Mouse (Mus musculus) thymus, adult 18-20 months (tissue): ENCODE data around the gene Tmem200a.
A peak's percentile ranks its signal among the peaks of the same experiment; 100 is the strongest.

Experiments
- DNase-seq, 2 experiments: peaks; one replicate each; pipeline ENCODE4 v3.0.0; 2022; ENCODE audit warnings: mixed read lengths in 2 of 2

Gene Tmem200a

DNA sequence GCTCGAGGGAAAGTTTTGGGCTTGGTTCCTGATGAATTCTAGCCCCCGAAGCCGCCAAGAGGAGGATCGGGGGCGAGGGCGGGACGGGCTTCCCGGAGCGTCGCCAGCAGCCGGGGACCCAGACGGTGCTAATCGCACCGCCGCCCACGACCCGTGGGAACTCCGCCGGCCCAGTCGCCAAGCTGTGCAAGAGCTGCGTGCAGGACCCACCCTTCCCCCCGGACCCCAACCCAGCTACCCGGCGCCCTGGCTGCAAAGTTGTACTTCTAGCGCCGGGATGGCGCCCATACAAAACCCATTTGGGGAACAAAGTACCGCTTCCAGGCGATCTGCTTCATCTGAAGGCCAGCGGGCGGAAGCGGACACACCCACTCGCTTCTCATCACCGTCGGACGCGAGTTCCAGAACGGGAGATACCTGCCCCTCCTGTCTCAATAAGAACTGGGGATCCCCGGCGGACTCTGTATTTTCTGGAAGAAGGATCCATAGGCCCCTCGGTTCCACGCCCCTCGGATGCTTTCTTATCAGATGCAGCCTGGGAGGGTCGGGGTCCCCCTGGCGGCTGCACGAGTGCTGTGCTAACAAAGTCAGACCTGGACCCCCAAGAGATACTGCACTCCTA lies at the start of gene Tmem200a:
Gene Tmem200a (minus strand): TSS at position 532 of the 622 bp plus-strand sequence.
- peak in 1 of 2 experiments; percentile 2 for DNase-seq

DNA sequence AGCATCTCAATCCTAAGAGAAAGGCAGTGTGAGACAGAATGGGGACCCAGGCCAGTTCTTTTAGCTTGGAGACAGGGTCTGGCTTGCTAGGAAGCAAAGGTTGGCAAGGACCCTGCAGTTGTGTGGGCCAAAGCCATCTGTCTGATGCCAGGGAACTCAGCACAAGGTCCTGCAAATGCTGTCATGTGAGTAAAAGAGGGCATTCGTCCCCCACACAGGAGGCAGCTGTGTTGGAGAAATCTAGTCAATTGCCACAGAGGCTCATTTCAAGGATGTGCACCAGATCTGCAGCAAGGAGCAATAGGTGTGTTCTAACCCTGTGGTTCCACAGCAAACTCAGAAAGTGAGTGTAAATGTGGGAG lies 41.0 kb upstream of the Tmem200a start:
- DNase-seq = no peak

DNA sequence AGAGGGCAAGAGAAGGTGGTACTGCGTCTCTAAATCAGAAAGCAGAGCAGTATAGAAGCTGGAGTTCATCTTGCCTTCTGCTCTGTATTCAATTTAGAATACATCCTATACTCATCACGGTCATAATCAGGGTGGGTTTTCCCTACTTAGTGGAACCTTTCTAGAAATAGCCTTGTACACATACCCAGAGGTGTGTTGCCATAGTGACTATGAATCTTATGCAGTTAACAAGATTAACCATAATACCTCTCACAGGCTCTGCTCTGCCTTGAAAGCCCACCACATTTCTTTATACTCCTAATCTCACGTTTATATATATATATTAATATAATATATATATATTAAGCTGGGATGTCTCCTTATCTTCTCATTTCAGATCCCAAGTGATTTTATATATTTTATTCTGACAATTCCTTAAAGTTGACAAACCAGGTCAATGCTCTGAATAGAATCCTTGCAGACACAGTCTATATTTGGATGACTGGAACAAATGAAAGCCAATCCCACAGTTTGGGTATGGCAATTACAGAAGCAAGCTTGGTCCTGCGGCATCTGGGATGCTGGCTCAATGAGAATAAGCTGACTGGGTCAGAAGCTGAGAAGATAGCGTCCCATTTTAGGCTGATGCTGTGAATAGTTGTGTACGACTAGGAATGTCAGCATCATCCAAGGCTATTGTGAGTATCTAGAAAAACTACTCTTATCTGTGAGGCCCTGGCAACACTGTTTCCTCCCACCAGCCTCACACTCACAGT lies 40.4 kb upstream of the Tmem200a start:
- no peak for DNase-seq

DNA sequence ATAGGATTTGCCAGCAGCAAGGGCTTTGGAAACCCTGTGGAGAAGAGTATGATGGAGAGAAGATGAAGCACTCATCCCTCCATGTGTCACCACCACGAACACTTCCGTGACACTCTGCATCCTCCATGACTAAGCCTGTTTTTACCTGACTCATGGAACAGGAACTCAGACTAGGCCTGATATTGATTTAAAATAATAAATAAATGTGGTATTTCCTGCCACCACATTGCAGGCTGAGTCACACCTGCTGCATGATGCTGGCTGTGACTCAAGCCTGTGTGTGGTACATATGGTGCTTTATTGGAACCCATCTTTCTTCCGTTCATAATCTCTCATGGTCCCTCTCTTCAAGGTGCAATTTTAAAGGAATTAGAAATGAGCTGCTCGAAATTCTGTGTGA lies 35.6 kb upstream of the Tmem200a start:
- DNase-seq = no peak

DNA sequence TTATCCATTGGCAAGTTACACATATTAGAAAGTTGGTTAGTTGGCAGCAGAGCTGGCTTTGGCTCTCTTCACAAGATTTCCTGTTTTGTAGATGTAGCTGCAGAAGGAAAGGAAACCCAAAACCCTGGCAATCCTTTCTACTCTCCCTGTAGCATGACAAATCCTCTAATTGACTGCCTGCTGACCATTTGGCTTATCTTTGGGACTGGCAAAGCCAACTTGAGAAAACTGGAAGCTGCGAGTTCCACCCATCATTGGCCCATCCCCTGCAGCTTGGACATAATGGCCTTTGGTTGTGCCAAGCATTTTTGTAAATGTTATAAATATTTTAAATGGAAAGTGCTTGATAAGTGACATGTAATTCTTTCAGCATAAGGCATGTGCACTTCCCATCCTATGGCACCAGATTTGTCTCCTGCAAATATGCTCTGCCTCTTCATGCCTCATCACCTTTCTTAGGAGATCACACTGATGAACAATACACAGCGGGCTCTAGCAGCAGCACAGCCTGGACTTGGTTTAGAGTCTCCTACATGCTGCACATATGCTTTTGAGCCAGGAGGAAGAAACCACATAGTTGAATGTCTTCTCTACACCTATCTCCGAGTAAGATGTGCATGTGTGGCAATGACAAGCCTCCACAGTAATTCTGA lies 24.6 kb upstream of the Tmem200a start:
- no peak for DNase-seq

DNA sequence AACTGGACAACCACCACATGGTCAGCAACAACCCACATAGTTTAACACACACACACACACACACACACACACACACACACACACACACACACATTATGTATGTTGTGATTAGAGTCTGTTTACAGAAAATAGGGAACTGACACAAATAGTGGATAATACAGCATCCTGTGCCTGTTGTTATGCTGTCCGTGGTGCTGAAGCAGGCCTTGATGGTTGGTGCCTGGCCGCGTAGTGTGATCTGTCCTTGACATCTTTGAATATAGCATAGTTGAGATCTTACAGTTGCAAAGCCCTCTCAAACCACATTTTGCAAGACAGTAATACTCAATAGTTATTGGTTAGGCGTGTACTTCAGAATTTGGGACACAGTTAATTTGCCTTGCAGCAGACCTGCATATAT lies 3.2 kb upstream of the Tmem200a start:
- DNase-seq = no peak

DNA sequence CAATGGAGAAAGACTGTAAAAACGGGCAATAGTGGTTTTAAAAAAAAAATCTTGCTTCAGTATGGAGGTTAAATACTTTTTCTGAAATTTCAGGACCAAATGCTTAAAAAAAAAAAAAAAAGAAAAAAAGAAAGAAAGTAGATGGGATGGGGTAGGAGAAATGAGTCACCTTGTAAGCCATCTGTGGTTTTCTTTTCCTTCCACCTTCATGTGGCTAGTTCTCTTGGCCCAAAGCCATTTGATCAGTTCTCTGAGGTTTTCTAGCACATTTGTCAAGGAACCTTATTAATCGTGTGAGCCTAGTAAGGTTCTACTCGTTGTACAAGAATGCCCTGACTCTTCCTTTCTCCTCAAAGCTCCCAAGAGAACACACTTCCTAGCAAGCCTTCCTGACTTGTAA lies 826 bp upstream of the Tmem200a start:
- DNase-seq = no peak

DNA sequence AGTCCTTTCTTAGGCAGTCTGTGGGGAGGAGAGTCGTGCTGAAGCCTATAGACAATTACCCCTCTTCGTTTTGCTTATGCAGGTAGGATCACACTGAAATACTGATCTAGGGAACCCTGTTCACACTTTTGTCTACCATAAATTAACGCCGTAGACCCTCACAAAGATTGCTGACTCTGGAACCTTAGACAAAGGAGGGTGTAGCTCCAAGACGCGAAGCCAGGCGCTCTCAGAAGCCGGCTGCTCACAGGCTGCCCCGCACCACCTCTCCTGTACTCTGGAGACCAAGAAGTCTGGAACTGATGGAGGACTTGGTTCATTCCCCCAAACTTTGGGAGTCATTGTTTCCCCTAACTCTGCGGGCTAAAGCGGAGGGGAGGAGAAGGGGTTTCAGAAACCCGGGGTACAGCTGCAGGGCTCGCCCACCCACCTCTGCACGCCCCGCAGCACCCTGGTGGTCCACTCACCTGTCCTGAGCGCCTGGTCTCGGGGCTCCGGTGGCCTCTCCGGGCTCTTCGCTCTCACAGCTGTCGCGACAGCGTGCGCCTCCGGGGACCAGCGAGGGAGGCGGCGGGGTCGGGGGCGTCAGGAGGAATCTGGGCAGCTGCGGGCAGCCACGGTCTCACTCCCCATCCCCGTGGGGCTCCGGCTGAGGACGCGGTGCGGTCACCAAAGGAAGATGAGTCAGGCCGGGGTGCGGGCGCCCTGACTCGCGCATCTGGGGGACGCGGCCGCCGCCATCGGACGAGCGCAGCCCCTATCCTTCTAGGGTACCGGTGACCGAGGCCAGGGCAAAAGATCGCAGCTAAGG lies 976 bp downstream of the Tmem200a start, which contains the start of gene Gm9767:
Gene Gm9767 (plus strand): TSS at position 585 of the 811 bp plus-strand sequence.
- no peak for DNase-seq

DNA sequence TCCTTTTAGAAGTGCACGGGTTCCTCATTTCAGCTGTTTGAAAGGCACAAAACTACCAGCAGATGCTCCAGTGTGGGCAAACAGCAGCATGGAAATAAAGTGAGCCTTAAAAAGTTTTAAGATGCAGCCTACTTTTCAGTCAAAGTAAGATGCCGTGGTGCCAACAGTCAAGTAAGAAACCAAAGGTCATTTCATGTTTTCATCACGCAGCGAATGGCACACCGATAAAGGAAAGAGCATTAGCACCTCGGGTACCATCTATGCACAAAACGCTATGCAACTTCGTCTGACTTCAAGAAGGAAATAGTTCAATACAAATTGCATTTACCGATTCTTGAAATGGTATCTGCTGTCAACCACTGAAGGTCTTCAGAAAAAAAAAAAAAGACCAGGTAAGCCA lies 1.9 kb downstream of the Tmem200a start:
- no peak for DNase-seq

DNA sequence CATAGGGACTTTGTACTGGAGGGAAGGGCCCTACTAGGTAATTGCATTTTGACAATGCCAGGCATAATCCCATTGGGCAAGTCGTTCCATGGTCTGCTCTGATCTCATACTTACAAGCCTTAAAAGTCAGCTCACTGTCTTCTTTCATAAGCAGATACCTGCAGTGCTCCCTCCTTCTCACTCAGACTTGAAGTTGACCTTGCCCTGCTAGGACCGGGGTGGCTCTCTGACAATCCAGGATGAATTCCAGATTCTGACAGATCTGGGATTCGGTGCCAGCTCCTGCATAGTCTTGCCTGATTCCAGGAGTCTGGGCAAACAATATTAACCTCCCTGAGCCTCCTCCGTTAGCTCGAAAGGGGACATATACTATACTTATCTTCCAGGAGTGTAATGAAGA lies 6.9 kb downstream of the Tmem200a start:
- DNase-seq = no peak

DNA sequence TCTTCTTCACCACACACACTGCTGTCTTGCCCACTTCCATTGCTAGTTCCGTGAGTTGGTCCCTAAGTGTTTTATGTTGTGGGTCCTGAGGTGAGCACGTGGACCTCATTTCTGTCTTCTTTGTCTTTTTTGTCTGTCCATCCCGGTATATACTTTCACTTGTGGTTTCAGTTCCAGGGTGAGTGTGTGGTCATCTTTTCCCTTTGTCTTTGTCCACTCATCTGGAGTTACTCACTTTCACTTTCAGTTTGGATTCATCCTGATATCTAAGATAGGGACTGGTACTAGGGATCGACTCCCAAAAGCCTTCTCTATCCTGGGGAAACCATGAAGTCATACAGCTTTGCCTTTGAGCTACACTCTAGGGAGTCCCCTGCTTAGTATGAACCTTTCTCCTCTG lies 15.8 kb downstream of the Tmem200a start:
- DNase-seq = no peak

DNA sequence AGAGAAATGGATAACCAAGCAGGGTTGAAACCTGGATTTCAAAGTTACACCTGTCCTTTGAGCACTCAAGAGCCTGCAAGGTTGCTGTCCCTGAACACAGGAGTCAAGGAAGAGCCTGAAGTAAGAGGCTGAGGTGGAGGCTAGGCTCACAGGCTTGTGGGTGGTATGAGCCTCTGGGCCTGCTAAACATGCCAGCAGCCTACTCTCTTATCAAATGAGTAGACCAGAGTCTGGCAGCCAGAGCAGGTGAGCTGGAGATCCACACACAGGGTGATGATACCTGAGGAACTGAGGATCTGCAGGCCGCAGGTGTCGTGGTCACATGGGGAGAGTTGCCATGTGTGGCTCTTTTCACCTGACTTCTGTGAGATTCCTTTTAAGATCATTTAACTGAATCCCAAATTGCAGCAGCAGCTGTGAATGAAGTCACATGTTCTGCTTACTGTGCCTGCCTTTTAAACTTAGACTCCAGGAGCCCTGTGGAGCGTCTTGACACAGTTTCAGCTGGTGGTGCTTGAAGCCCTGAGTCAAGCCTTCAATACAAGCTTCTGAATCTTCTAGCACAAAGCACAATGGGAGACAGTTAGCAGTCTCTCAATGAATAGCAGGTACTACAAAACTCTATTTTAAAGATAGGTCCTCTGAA lies 19.1 kb downstream of the Tmem200a start:
- DNase-seq = no peak

DNA sequence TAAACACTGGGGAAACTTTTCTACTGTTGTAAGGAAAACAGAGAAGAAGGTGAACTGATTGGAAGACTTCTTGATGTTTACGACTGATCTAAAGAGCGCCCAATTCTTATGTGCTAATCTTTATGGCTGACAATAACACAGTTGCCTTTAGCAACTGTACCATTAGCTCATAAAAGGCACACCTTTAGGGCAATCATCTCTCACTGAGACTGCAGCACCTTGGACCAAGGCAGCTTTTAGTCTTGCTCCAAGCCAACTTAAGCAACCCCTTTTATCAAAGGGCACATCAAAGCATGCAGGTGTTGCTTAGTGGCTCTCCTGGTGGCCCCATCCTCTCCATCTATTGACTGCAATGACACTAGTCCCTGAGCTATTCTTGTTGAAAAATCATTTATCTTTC lies 27.7 kb downstream of the Tmem200a start:
- DNase-seq = no peak

DNA sequence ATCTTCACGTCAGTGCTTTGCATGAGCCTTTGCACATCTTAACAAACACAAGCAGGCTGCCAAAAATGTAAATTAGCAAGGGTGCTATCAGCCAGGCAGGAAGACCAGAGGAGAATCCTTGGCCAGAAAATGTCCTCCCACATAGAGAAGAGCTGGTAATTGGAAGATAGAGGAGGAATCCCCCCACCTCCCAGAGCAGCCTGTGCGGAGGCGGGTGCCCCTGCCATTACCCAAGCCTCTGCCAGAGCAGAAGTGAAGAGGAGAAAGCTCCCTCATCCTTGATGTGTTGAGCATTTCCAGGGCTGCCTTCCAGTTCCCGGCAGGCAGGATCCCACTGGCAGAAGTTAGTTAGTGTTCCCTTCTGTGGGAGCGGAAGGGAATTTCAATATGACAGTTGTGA lies 43.9 kb downstream of the Tmem200a start:
- no peak for DNase-seq

DNA sequence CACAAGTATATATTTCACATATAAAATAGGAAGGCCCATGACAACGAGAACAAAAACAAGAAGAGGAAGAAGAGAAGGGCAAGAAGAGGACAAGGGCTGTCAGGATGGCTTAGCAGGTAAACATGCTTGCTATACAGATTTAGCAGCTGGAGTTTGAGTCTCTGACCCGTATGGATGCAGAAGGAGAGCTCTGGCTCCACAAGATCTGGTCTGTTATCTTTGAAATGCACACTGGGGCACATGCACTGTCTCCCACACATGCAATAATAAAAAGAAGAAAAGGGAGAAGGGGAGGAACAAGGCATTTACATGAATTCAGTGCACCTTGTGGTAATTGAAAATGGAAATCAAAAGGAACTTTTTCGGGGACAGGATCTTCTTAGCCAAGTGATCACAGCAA lies 60.1 kb downstream of the Tmem200a start:
- no peak for DNase-seq

DNA sequence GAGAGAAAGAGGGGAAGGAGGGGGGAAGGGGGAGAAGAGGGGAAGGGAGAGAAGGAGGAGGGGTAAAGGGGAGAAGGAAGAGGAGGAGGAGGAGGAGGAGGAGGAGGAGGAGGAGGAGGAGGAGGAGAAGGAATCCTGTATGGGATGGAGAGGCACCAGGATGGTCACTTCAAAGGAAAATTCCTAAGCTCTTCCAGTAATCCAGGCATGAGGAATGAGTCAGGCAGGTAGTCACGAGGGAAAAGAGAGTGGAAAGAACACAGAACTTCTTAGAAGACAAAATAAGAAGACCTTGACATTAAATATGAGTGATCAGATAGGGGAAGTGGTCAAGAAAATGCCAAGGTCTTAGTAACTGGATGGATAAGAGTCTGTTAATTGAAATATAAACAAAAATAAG lies 64.6 kb downstream of the Tmem200a start:
- no peak for DNase-seq

DNA sequence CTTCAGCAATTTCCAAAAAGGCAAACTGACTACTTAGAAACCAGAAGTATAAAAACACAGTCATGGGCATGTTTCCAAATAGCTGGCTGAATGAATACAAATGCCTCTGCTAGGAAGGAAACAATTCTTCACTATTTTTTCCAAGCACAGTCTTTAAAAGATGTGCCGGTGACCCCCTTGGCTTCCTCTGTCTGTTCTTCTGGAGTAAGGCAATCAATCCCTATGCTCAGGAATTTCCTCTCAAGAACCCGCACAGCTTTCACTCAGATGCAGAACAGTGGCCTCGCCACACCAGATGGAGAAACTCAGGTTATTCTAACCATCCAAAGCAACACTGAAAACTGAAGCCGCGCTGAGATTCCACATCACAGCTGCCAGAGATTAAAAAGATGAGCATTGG lies 69.9 kb downstream of the Tmem200a start:
- no peak for DNase-seq

DNA sequence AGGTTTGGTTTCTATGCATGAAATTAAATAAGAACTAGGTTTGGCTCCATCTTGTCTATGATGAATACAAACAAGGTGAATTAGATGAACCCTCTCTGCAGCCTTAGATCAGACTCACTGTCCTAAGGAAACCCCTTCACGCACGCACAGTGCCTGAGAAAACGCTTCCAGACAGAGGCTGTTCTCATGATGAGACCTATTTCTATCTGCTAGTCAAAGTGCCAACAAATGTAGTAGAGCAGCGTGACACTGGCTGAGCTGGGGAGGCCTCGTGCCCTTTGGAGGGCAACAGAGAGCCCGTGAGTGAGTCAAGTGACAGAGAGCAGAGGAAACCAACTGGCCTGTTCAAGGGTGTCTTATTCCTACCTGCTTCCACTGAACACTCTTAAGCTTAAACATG lies 73.4 kb downstream of the Tmem200a start:
- DNase-seq = no peak

DNA sequence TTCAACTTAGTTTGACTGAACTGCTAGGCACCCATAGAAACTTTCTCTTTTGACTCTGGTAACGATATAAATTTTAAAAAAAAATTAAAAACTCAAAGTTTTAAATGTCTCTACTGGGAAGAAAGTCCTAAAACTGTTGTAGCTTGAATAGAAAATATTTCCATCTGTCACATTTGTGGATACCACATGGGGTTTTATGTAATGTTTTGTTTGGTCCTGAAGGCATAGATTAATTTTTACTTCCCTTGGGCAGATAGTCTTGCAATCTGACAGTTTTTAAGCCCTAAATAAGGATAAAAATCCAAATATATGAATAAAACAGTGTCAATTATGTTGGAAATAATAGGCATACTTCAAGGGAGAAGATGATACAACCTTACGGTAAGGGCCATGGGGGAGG lies 78.0 kb downstream of the Tmem200a start:
- DNase-seq = no peak

DNA sequence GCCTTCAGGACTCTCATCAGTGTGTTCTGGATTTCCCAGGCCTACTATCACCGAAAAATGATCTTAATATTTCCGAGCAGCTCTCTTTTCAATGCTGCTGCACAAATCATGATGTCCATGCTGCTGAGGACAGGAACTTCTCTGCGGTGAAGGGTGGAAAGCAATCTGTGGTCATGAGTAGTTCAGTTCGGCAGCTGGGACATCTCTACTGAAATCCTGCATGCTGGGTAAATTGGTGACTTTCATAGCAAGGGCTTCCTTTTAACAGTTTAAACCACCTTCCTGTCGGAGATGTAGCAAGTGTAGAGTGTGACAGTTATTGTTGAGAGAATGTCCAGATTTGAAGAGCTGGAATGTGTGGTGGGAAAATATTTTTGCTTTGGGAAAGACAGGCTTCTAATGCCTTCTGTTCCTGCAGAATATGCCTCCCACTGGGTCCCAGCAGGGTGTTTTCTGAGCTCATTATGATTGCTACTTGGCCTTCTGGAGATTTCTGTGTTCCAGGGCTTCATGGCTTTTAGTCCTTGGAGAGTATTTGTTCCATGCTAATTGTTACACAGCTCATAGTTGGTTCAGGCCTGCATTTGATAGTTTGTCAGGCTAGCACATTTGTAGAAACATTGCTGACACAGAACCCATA lies 79.4 kb downstream of the Tmem200a start:
- no peak for DNase-seq

DNA sequence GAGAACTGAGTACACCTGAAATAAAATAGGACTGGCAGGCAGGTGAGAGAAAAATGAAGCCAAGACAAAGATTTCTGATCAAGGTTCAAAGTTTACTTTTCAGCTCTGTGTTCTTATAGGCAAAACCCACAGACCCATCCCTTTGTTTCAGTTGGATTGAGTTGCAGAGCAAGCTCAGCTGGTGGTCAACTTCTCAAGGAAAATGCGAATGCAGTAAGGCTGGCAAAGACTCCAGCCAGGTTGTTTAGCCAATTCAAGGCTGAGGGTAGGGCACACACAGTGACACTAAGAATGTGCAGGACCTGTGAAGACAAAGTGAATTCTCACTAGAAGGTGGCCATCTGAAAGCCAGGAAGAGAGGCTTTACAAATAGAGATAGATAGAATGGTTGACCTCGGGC lies 94.8 kb downstream of the Tmem200a start:
- DNase-seq = no peak

DNA sequence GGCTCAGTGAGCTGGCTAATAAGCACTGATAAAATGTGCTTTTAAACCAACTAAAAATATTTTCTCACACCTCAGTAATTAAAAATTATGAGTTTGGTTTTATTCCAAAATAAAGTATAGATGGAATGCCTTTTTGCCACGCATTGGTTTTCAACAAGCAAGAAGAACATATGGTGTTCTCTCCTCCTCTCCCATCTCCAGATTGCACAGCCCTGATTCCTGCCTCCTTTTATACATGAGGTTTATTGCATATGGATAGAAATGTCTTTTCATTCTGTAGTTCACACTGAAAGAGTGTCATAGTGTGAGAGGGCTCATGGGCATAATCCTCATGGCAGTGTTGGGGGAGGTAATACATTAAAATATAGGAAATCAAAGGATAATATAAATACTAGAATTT lies 96.2 kb downstream of the Tmem200a start:
- no peak for DNase-seq
